Mouse (Mus musculus) C2C12 (cell line): ENCODE measurements around the gene Cyp2w1.

Experiments used
- CEBPB ChIP-seq: IDR thresholded peaks from one replicate; pipeline ENCODE4 v1.6.1; 2011; ENCODE audit warnings: low read depth, mild to moderate bottlenecking, control low read depth, moderate library complexity
- CTCF ChIP-seq: IDR thresholded peaks from one replicate; pipeline ENCODE4 v1.5.1; 2011; ENCODE audit not compliant: control insufficient read depth, insufficient read depth, insufficient read length
- FOSL1 ChIP-seq: IDR thresholded peaks from one replicate; pipeline ENCODE4 v1.8.0; 2011; ENCODE audit warnings: mild to moderate bottlenecking, low read length; ENCODE audit not compliant: poor library complexity, insufficient read depth, severe bottlenecking
- MAX ChIP-seq: IDR thresholded peaks from one replicate; pipeline ENCODE4 v1.6.1; 2011; ENCODE audit warnings: mild to moderate bottlenecking, control low read depth

GRCm38 (mm10) chr5:139378986-139379629 is 26.7 kb downstream of the Cyp2w1 start:
- TF ChIP-seq CTCF (no peak), CEBPB (no peak), FOSL1 (no peak), MAX (no peak)
